Mouse (Mus musculus) stomach, postnatal 0 days (tissue): ENCODE measurements at regions not wholly inside any gene's neighbourhood (a gene's known extent, or its start where the extent isn't known, plus 50 kb on each side); places are given as distances from the start of the nearest gene placed in this dataset.

Experiments used
- ATAC-seq: fragments of 200-750 bp; cut with Nextera tagmentation; 2 replicates; pipeline ENCODE4 v1.8.0; 2017; ENCODE audit not compliant: low FRiP score, low TSS enrichment
- DNase-seq: peaks from one replicate; pipeline ENCODE4 v3.0.0-alpha.2; 2016; ENCODE audit warnings: low spot score
- H3K27ac ChIP-seq: fragments of 300-500 bp; sonication (generic); replicated peaks from 2 replicates; pipeline ENCODE4 v1.5.1; 2014; ENCODE audit warnings: mild to moderate bottlenecking, control low read depth
- H3K27me3 ChIP-seq: fragments of 300-500 bp; sonication (generic); 2 replicates; pipeline ENCODE4 v1.6.1; 2014; ENCODE audit warnings: low read length; ENCODE audit not compliant: control insufficient read depth, insufficient read depth
- H3K36me3 ChIP-seq: fragments of 300-500 bp; sonication (generic); 2 replicates; pipeline ENCODE4 v1.6.1; 2014; ENCODE audit warnings: low read length, mixed read lengths; ENCODE audit not compliant: control insufficient read depth, insufficient read depth
- H3K4me1 ChIP-seq: fragments of 300-500 bp; sonication (generic); replicated peaks from 2 replicates; pipeline ENCODE4 v1.6.1; 2014; ENCODE audit warnings: antibody characterized with exemption; ENCODE audit not compliant: control insufficient read depth, insufficient read depth
- H3K4me2 ChIP-seq: fragments of 300-500 bp; sonication (generic); replicated peaks from 2 replicates; pipeline ENCODE4 v1.6.1; 2014; ENCODE audit warnings: low read depth, mild to moderate bottlenecking, control low read depth, moderate library complexity
- H3K4me3 ChIP-seq: fragments of 300-500 bp; sonication (generic); 2 replicates; pipeline ENCODE4 v1.5.1; 2014; ENCODE audit warnings: low read depth, low read length, control low read depth
- H3K9ac ChIP-seq: fragments of 300-500 bp; sonication (generic); 2 replicates; pipeline ENCODE4 v1.6.1; 2014; ENCODE audit warnings: mild to moderate bottlenecking, low read length, control low read depth, mixed read lengths
- H3K9me3 ChIP-seq: fragments of 300-500 bp; sonication (generic); 2 replicates; pipeline ENCODE4 v1.6.1; 2016; ENCODE audit warnings: low read length; ENCODE audit not compliant: control insufficient read depth
- CTCF ChIP-seq: IDR thresholded peaks from 2 replicates; pipeline ENCODE4 v1.5.1; 2016; ENCODE audit warnings: antibody characterized with exemption, low read depth, mild to moderate bottlenecking, moderate library complexity
- EP300 ChIP-seq: optimal IDR thresholded peaks from 2 replicates; pipeline ENCODE3; 2016; ENCODE audit warnings: antibody characterized with exemption
- WGBS: fragments of 180-500 bp; shearing (Covaris S2); extraction: QIAGEN DNeasy Blood & Tissue Kit; methylation state at CpG from one replicate; pipeline ENCODE4 v1.1.7; 2014; 5-methylcytosine and 5-hydroxymethylcytosine counted together

DNA sequence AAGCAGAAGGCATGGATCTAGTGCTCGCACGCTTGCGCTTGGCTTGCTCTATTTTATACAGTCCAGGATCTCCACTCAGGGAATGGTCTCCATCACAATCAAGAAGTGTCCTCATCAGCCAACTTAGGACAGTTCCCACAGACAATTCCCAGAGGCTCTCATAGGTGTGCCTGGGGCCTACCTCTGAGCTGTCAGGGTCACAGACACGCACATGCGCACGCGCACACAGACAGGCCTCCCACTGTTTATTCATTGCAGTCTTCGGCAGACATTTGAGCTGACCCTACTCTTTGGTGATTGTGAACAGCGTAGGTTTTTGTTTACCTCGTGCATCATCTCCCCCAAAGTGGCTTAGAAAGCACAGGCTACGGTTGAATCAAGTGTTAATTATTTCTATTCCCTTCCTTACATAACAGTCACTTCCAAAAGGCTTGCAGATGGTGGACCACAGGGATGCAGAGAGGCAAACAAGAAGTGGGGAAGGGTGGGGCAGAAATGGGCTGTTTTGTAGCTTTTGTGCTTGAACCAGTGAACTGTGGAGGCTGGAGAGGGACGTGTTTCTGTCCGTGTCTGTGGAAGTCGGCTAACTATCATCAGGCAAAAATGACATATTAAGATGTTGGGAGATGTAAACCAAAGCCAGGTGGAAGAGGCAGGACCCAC lies 53.5 kb upstream of the Smg1 start:
- H3K27me3 ChIP-seq, result no peaks in the 10 kb centered on the region
- no peaks in the 10 kb centered on the region for H3K9me3 ChIP-seq
- no peaks in the 10 kb centered on the region for H3K4me1 ChIP-seq
- DNase-seq (no peak), ATAC-seq (no peak)
- no peak overlapping the region for H3K4me2 ChIP-seq
- H3K9ac ChIP-seq, result no peak overlapping the region
- 52% methylated on average over 14 of the region's 14 CpGs for WGBS
- H3K4me3 ChIP-seq, result no peak overlapping the region
- TF ChIP-seq EP300, result no peak
- no peaks in the 10 kb centered on the region for H3K36me3 ChIP-seq
- no peak overlapping the region for H3K27ac ChIP-seq

DNA sequence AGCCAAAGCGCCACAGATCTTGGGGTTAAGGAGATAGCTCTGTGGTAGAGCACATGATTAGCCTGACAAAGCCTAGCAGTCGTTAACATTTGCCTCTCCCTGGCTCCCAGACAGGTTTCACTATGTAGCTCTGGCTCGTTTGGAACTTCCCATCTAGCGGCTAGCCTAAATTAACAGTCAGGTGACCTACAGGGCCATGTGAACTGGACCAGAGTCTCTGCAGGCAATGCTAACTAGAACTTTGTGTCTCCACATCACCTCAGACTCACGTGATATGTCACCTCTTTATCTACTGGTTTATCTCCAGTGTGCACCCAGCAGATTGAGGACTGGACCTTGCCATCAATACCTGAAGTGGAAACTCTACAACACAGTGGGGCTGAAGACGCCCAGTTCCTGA lies 52.4 kb upstream of the Smg1 start:
- DNase-seq, result no peak
- no peak overlapping the region for H3K9ac ChIP-seq
- 73% methylated on average over 6 of the region's 6 CpGs for WGBS
- no peaks in the 10 kb centered on the region for H3K9me3 ChIP-seq
- H3K36me3 ChIP-seq, result no peaks in the 10 kb centered on the region
- H3K4me2 ChIP-seq, result no peak overlapping the region
- no peak for ATAC-seq
- H3K27ac ChIP-seq, result no peak overlapping the region
- H3K27me3 ChIP-seq, result no peaks in the 10 kb centered on the region
- TF ChIP-seq EP300, result no peak
- no peak for TF ChIP-seq CTCF
- no peak overlapping the region for H3K4me3 ChIP-seq
- no peaks in the 10 kb centered on the region for H3K4me1 ChIP-seq

DNA sequence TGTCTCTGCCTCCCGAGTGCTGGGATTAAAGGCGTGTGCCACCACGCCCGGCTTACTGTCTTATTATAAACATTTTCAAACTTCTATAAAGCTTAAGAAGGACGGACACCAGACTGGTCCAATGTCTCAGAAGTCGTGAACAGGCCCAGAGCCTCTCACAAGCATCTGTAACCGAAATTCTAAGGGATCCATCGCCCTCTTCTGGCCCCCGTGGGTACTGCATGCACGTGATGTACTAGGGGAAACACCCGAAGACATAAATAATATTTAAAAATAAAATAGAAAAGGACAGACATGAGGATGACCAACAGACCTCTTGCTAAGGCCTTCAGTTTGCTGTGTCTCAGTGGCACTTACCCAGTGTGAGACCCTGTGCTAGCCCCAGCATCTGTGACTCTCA lies 51.8 kb upstream of the Smg1 start:
- WGBS, result 81% methylated on average over 11 of the region's 11 CpGs
- no peak for ATAC-seq
- DNase-seq, result no peak
- Histone ChIP-seq H3K4me2 (no peak overlapping the region), H3K9ac (no peak overlapping the region), H3K27me3 (no peaks in the 10 kb centered on the region), H3K36me3 (no peaks in the 10 kb centered on the region), H3K4me3 (no peak overlapping the region), H3K9me3 (no peaks in the 10 kb centered on the region), H3K4me1 (no peaks in the 10 kb centered on the region), H3K27ac (no peak overlapping the region)
- TF ChIP-seq EP300 (no peak), CTCF (peak; percentile 50)

DNA sequence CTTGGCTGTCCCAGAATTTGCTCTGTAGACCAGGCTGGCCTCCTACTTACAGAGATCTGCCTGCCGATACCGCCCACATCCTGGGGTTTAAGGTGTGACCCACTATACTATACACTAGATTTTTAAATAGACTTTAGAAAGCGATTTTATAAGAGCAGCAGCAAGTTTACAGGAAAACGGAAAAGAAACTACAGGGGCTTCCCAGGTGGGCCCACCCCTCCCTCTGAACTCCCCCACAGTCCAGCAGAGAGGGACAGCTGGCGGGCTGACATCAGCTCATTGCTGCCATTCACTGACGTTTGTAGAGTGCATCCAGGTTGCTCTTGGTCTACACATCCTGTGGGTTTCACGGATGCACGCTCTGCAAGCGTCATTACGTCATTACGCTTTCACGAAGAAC lies 51.2 kb upstream of the Smg1 start:
- no peak overlapping the region for H3K4me3 ChIP-seq
- no peak overlapping the region for H3K9ac ChIP-seq
- ATAC-seq, result no peak
- no peaks in the 10 kb centered on the region for H3K9me3 ChIP-seq
- no peak overlapping the region for H3K4me2 ChIP-seq
- 88% methylated on average over 12 of the region's 12 CpGs for WGBS
- DNase-seq, result no peak
- H3K27ac ChIP-seq, result no peak overlapping the region
- H3K4me1 ChIP-seq, result no peaks in the 10 kb centered on the region
- TF ChIP-seq EP300 (no peak), CTCF (no peak)
- no peaks in the 10 kb centered on the region for H3K36me3 ChIP-seq
- no peaks in the 10 kb centered on the region for H3K27me3 ChIP-seq
